Comparison of ENCODE assay signal across 7 mouse cellular contexts in genomic region chr12:69682065-69682787, GRCm38 (mm10). TPM values are rescaled to one million over a fixed set of nuclear protein-coding genes. Genes with fewer than 3 reads are reported as not detected.
DNase-seq lines count a peak whose midpoint lies in the region; ATAC-seq lines count a peak whose summit lies in the region.

No protein-coding gene starts in this region.

- peak overlapping the region; percentile 97 for H3K27ac ChIP-seq in intestine, embryonic 14.5 days (ENCODE audit: low read depth)
- H3K27ac ChIP-seq in midbrain, embryonic 10.5 days (replicated peaks) = peak overlapping the region; percentile 96

- H3K4me1 ChIP-seq in intestine, embryonic 14.5 days (replicated peaks; ENCODE audit: control insufficient read depth, insufficient read depth, low read length) = peaks cover 17% of the 10 kb centered on the region
- peaks cover 19% of the 10 kb centered on the region for H3K4me1 ChIP-seq in midbrain, embryonic 10.5 days

- no peaks in the 10 kb centered on the region for H3K27me3 ChIP-seq in intestine, embryonic 14.5 days (replicated peaks; ENCODE audit: control insufficient read depth, insufficient read depth, low read length)
- peaks cover 4% of the 10 kb centered on the region for H3K27me3 ChIP-seq in midbrain, embryonic 10.5 days (ENCODE audit: low read depth, poor library complexity, severe bottlenecking)

- no peaks in the 10 kb centered on the region for H3K9me3 ChIP-seq in intestine, embryonic 14.5 days (ENCODE audit: control insufficient read depth, low read length)
- no peaks in the 10 kb centered on the region for H3K9me3 ChIP-seq in midbrain, embryonic 10.5 days (replicated peaks)

- H3K4me2 ChIP-seq in intestine, embryonic 14.5 days (ENCODE audit: low read length) = peak overlapping the region; percentile 48

- no peaks in the 10 kb centered on the region for H3K36me3 ChIP-seq in intestine, embryonic 14.5 days (ENCODE audit: control insufficient read depth, insufficient read depth, low read length)
- H3K36me3 ChIP-seq in midbrain, embryonic 10.5 days = no peaks in the 10 kb centered on the region

- intact Hi-C loops in gastrocnemius, postnatal 14 days (cut with DNase I; ENCODE audit: low total_unique reads) = no loop called here
- intact Hi-C loops in left cerebral cortex, postnatal 36 days (cut with DNase I) = loop anchor here (5.0 kb wide), 3 partner anchors 35 to 325 kb away; partner anchors contain the start of gene Nemf

- H3K4me3 ChIP-seq in intestine, embryonic 14.5 days (ENCODE audit: low read depth, low read length) = peak overlapping the region; percentile 91
- peak overlapping the region; percentile 92 for H3K4me3 ChIP-seq in midbrain, embryonic 10.5 days

- peak overlapping the region; percentile 97 for H3K9ac ChIP-seq in intestine, embryonic 14.5 days (ENCODE audit: low read length)

- under 1% methylated on average over 50 of the region's 54 CpGs for WGBS in intestine, embryonic 14.5 days
- WGBS in midbrain, embryonic 10.5 days = 3% methylated on average over 54 of the region's 54 CpGs

- peak; percentile 92 for DNase-seq in adrenal gland, adult 2 months
- DNase-seq in embryo, embryonic 10.5 days (ENCODE audit: low spot score) = peak; percentile 89
- peak; percentile 90 for DNase-seq in gastrocnemius, postnatal 14 days
- peak; percentile 86 for DNase-seq in intestine, embryonic 14.5 days (ENCODE audit: low spot score)
- peak; percentile 77 to 79 for DNase-seq in left cerebral cortex, postnatal 36 days (ENCODE audit: low spot score in 2 of 2)
- peak; percentile 88 for DNase-seq in midbrain, embryonic 10.5 days (ENCODE audit: low spot score)
- DNase-seq in right cerebral cortex, postnatal 4 days = peak; percentile 79

- ATAC-seq in intestine, embryonic 14.5 days (replicated peaks; ENCODE audit: low FRiP score, low TSS enrichment, low read depth) = peak; percentile 88

RNA-seq across cellular contexts. Expression of gene Sos2, which starts 0.6 kb away (rescaled TPM):
- total RNA-seq in adrenal gland, adult 2 months (2021) = 10 to 100 TPM; 44.2 to 55.2 TPM
- 9.6 and 14.1 TPM in 2 replicates for polyA plus RNA-seq in adrenal gland, adult 2 months (2012; rRNA removed)
- 10 to 100 TPM; 27.2 to 29.2 TPM for total RNA-seq in gastrocnemius, postnatal 14 days (2021)
- 10.6 and 14.6 TPM in 2 replicates for polyA plus RNA-seq in intestine, embryonic 14.5 days (2014; fragmentation: Nextera tagmentation; extraction: Ambion mirVana)
- total RNA-seq in left cerebral cortex, postnatal 36 days (2021) = 10 to 100 TPM; 30.8 to 33.7 TPM
- 7.8 and 10.4 TPM in 2 replicates for polyA plus RNA-seq in midbrain, embryonic 10.5 days (2016; fragmentation: Nextera tagmentation; extraction: Ambion mirVana)

RNA-seq across cellular contexts. Expression of gene L2hgdh, which starts 42.4 kb away (rescaled TPM):
- 10 to 100 TPM; 17.3 to 27.0 TPM for total RNA-seq in adrenal gland, adult 2 months (2021)
- 4.5 and 4.6 TPM in 2 replicates for polyA plus RNA-seq in adrenal gland, adult 2 months (2012; rRNA removed)
- 10 to 100 TPM; 24.6 to 28.1 TPM for total RNA-seq in gastrocnemius, postnatal 14 days (2021)
- 18.4 and 19.3 TPM in 2 replicates for polyA plus RNA-seq in intestine, embryonic 14.5 days (2014; fragmentation: Nextera tagmentation; extraction: Ambion mirVana)
- total RNA-seq in left cerebral cortex, postnatal 36 days (2021) = 10 to 100 TPM; 15.4 to 18.6 TPM
- 15.7 and 16.5 TPM in 2 replicates for polyA plus RNA-seq in midbrain, embryonic 10.5 days (2016; fragmentation: Nextera tagmentation; extraction: Ambion mirVana)

RNA-seq across cellular contexts. Expression of gene Atp5s, which starts 42.5 kb away (rescaled TPM):
- 10 to 100 TPM; 13.4 to 19.2 TPM for total RNA-seq in adrenal gland, adult 2 months (2021)
- polyA plus RNA-seq in adrenal gland, adult 2 months (2012; rRNA removed) = 12.6 and 13.0 TPM in 2 replicates
- total RNA-seq in gastrocnemius, postnatal 14 days (2021) = 10 to 100 TPM in 1 of 2 experiments, 1 to 10 TPM in 1; 7.3 to 10.5 TPM
- 31.7 and 33.3 TPM in 2 replicates for polyA plus RNA-seq in intestine, embryonic 14.5 days (2014; fragmentation: Nextera tagmentation; extraction: Ambion mirVana)
- total RNA-seq in left cerebral cortex, postnatal 36 days (2021) = 10 to 100 TPM; 32.0 to 34.7 TPM
- polyA plus RNA-seq in midbrain, embryonic 10.5 days (2016; fragmentation: Nextera tagmentation; extraction: Ambion mirVana) = 20.4 and 21.2 TPM in 2 replicates

Comparison
In these comparisons a context has a peak if more than half of its experiments do, and no peak if none do; other contexts are left out.
1. Peak in every context shown above with its lines: DNase-seq, ATAC-seq, H3K4me3 ChIP-seq and H3K27ac ChIP-seq.